Mouse (Mus musculus): ENCODE results near the gene Lipf. TPM values are rescaled to one million over a fixed set of nuclear protein-coding genes. Genes with fewer than 3 reads are reported as not detected.

Lipf gene
- polyA plus RNA-seq (2017; shearing (Covaris generic)) = not detected

- ATAC-seq = no peak
These were observed at the start of gene Lipf for GRCm38 (mm10) chr19:33960887-33961286. Gene Lipf (plus strand): TSS chr19:33961187.

GRCm38 (mm10) chr19:33924099-33924498, 36.9 kb upstream of the Lipf start:
- no peak for ATAC-seq

GRCm38 (mm10) chr19:33979007-33979406, 18.0 kb downstream of the Lipf start:
- ATAC-seq = no peak

GRCm38 (mm10) chr19:33983043-33983442, 22.1 kb downstream of the Lipf start:
- no peak for ATAC-seq

GRCm38 (mm10) chr19:34008002-34008401, 47.0 kb downstream of the Lipf start, which contains the start of gene Lipk:
Gene Lipk (plus strand): TSS chr19:34008290.
- no peak for ATAC-seq

- no peak for ATAC-seq
These were observed 60.6 kb downstream of the Lipf start for GRCm38 (mm10) chr19:34021440-34022172.

GRCm38 (mm10) chr19:34022759-34023158, 61.8 kb downstream of the Lipf start:
- no peak for ATAC-seq

Other genes starting within 250 kb of the Lipf start
- gene Lipo2, start 209.8 kb upstream of the Lipf start, polyA plus RNA-seq (2017; shearing (Covaris generic)) = not detected
- gene Lipo3, start 199.2 kb upstream of the Lipf start, polyA plus RNA-seq (2017; shearing (Covaris generic)) = 1 to 10 TPM; 5.9 to 7.7 TPM
- not detected for gene Lipo1, start 173.7 kb upstream of the Lipf start, polyA plus RNA-seq (2017; shearing (Covaris generic))
- not detected for gene Lipk, start 47.1 kb downstream of the Lipf start, polyA plus RNA-seq (2017; shearing (Covaris generic))
- not detected for gene Lipn, start 106.2 kb downstream of the Lipf start, polyA plus RNA-seq (2017; shearing (Covaris generic))
- gene Lipm, start 139.7 kb downstream of the Lipf start, polyA plus RNA-seq (2017; shearing (Covaris generic)) = not detected
- gene Ankrd22, start 204.9 kb downstream of the Lipf start, polyA plus RNA-seq (2017; shearing (Covaris generic)) = not detected
- 10 to 100 TPM; 85.1 to 89.6 TPM for gene Stambpl1, start 231.0 kb downstream of the Lipf start, polyA plus RNA-seq (2017; shearing (Covaris generic))